Mouse (Mus musculus) neural tube, embryonic 11.5 days (tissue): ENCODE measurements around the gene Swap70. TPM values are rescaled to one million over a fixed set of nuclear protein-coding genes. Genes with fewer than 3 reads are reported as not detected.

Experiments
- ATAC-seq: fragments of 200-750 bp; cut with Nextera tagmentation; 2 replicates; pipeline ENCODE4 v1.8.0; 2017; ENCODE audit warnings: moderate number of reproducible peaks, mild to moderate bottlenecking, moderate TSS enrichment, moderate library complexity; ENCODE audit not compliant: insufficient read depth, low FRiP score, low TSS enrichment
- DNase-seq: peaks from one replicate; pipeline ENCODE4 v3.0.0-alpha.2; 2015; ENCODE audit warnings: low spot score
- H3K27ac ChIP-seq: fragments of 300-500 bp; sonication (generic); 2 replicates; pipeline ENCODE4 v1.5.1; 2014; ENCODE audit warnings: low read depth, mild to moderate bottlenecking, low read length
- H3K27me3 ChIP-seq: fragments of 300-500 bp; sonication (generic); 2 replicates; pipeline ENCODE4 v1.6.1; 2014; ENCODE audit warnings: mild to moderate bottlenecking, low read length, mixed read lengths; ENCODE audit not compliant: control insufficient read depth, insufficient read depth
- H3K36me3 ChIP-seq: fragments of 300-500 bp; sonication (generic); 2 replicates; pipeline ENCODE4 v1.6.1; 2014; ENCODE audit warnings: mild to moderate bottlenecking, low read length, moderate library complexity, mixed read lengths; ENCODE audit not compliant: control insufficient read depth, insufficient read depth
- H3K4me1 ChIP-seq: fragments of 300-500 bp; sonication (generic); 2 replicates; pipeline ENCODE4 v1.6.1; 2014; ENCODE audit warnings: low read length, mixed read lengths; ENCODE audit not compliant: control insufficient read depth, insufficient read depth
- H3K4me2 ChIP-seq: fragments of 300-500 bp; sonication (generic); 2 replicates; pipeline ENCODE4 v1.6.1; 2014; ENCODE audit warnings: low read depth, mild to moderate bottlenecking, moderate library complexity
- H3K4me3 ChIP-seq: fragments of 300-500 bp; sonication (generic); 2 replicates; pipeline ENCODE4 v1.5.1; 2014; ENCODE audit warnings: low read depth, low read length
- H3K9ac ChIP-seq: fragments of 300-500 bp; sonication (generic); 2 replicates; pipeline ENCODE4 v1.6.1; 2014; ENCODE audit warnings: mild to moderate bottlenecking, low read length
- H3K9me3 ChIP-seq: fragments of 300-500 bp; sonication (generic); 2 replicates; pipeline ENCODE4 v1.6.1; 2016; ENCODE audit warnings: low read length; ENCODE audit not compliant: control insufficient read depth
- WGBS: fragments of 180-500 bp; shearing (Covaris S2); extraction: QIAGEN DNeasy Blood & Tissue Kit; methylation state at CpG from one replicate; pipeline ENCODE4 v1.1.7; 2014; 5-methylcytosine and 5-hydroxymethylcytosine counted together
- polyA plus RNA-seq: library from polyadenylated mRNA; unstranded; fragments of >200 nt; fragmentation: Nextera tagmentation; extraction: Ambion mirVana; gene quantifications from 2 replicates; pipeline ENCODE4 v1.2.1, GENCODE M21; 2014

The Swap70 gene
- polyA plus RNA-seq, 1 experiment from 2014 or later, result 19.6 TPM

DNA sequence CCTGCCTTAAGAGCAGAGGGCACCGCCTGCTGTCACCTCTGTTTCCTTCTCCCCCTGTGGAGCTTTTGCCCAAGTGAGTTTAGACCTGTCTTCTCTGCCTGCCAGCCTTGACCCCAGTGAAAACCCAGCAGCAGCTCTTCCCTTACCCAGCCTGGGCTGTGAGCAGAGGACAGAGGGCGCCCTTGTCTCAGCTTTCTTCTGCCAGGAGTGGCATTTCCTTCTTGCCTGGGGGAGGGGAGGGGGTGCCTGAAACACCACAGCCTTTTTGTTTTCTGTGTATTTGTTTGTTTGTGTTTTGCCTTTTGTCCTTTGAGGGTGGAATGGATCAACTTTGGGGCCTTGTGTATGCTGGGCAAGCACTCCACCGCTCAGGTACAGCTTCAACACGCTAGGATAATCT is 50.9 kb downstream of the Swap70 start:
- no peak overlapping the region for H3K9ac ChIP-seq
- H3K27me3 ChIP-seq, result no peaks in the 10 kb centered on the region
- WGBS, result 86% methylated on average over 4 of the region's 4 CpGs
- DNase-seq (no peak), ATAC-seq (no peak)
- no peaks in the 10 kb centered on the region for H3K4me1 ChIP-seq
- H3K4me2 ChIP-seq, result no peak overlapping the region
- no peaks in the 10 kb centered on the region for H3K9me3 ChIP-seq
- H3K27ac ChIP-seq, result no peak overlapping the region
- H3K4me3 ChIP-seq, result no peak overlapping the region
- H3K36me3 ChIP-seq, result no peaks in the 10 kb centered on the region

DNA sequence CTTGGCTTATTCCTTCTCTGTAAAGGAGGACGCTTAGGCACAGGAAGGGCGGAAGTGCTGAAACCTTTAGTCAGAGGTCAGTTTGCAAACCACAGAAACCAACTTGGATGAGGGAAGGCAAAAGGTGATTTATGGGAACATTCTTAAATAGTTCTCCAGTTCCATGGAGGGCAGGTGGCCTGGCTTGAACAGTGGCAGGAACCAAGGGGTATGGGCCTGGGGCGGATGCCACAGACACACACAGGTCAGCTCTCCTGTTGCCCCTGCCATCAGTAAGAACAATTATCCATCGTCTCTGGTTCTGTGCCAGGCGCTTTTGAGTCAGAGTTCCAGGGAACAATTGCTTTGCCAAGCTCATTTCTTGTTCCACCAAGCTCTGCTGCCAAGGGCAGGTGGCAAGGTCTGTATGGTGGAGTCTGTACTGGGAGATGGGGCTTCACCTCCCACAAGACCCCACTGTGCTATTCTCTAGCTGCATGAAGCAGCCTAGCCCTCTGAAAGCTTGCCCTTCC is 56.3 kb downstream of the Swap70 start:
- Histone ChIP-seq H3K4me2 (no peak overlapping the region), H3K27me3 (no peaks in the 10 kb centered on the region), H3K36me3 (peaks cover 3% of the 10 kb centered on the region; the same call in 1 of the 2 replicates), H3K27ac (no peak overlapping the region), H3K4me3 (no peak overlapping the region), H3K4me1 (no peaks in the 10 kb centered on the region), H3K9ac (no peak overlapping the region), H3K9me3 (no peaks in the 10 kb centered on the region)
- DNase-seq (no peak), ATAC-seq (no peak)
- WGBS, result 91% methylated on average over 5 of the region's 5 CpGs

GRCm38 (mm10) chr7:110279183-110279582 is 57.7 kb downstream of the Swap70 start:
- Histone ChIP-seq H3K4me2 (no peak overlapping the region), H3K27me3 (no peaks in the 10 kb centered on the region), H3K9ac (no peak overlapping the region), H3K4me1 (no peaks in the 10 kb centered on the region), H3K27ac (no peak overlapping the region), H3K36me3 (peaks cover 3% of the 10 kb centered on the region; the same call in 1 of the 2 replicates), H3K9me3 (no peaks in the 10 kb centered on the region), H3K4me3 (no peak overlapping the region)
- ATAC-seq, result no peak
- DNase-seq, result no peak
- WGBS, result 93% methylated on average over 4 of the region's 4 CpGs

DNA sequence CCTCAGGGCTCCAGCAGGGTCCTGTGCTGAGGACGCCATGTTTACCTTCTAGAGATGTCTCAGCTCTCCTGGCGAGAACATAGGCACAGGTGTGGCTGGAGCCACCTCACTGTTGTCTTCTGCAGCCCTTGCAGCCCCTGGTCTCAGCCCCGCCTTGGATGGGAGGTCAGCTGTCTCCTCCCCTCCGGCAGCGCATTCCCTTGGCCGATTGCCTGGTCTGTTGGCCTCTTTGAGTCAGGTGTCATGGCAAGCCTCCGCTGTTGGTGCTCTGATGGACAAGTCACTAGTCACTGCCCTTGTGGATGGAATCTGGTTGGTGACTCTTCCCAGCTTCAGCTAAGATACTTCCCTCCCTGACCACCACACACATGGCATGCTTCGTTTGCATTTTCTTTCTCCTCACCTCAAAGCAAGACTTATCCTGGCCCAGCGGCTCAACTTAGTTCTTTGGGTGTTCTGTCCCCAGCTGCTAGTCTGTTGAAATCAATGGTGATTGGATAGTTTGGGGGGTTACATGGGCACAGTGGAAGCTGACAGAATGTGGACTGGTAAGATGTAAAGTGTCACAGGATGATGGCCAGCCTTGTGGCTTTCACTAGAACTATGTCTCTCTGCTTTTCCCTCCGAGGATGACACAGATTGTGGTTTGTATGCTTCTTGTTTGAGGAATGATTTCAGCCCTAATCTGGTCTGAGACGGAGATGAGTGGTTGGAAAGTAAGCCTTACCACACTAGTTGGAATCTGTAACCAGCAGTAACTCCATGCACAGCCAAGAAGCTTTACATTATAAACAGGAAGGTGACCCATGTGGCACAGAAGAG is 60.1 kb downstream of the Swap70 start:
- H3K27ac ChIP-seq, result no peak overlapping the region
- H3K4me2 ChIP-seq, result no peak overlapping the region
- no peaks in the 10 kb centered on the region for H3K27me3 ChIP-seq
- peaks cover 3% of the 10 kb centered on the region; the same call in 1 of the 2 replicates for H3K36me3 ChIP-seq
- no peak for DNase-seq
- H3K4me3 ChIP-seq, result no peak overlapping the region
- H3K9ac ChIP-seq, result no peak overlapping the region
- ATAC-seq, result no peak
- H3K9me3 ChIP-seq, result no peaks in the 10 kb centered on the region
- WGBS, result 93% methylated on average over 11 of the region's 11 CpGs
- H3K4me1 ChIP-seq, result no peaks in the 10 kb centered on the region

GRCm38 (mm10) chr7:110282797-110283196 is 61.3 kb downstream of the Swap70 start:
- no peaks in the 10 kb centered on the region for H3K9me3 ChIP-seq
- H3K36me3 ChIP-seq, result peaks cover 3% of the 10 kb centered on the region; the same call in 1 of the 2 replicates
- no peak overlapping the region for H3K9ac ChIP-seq
- no peak overlapping the region for H3K4me3 ChIP-seq
- H3K4me2 ChIP-seq, result no peak overlapping the region
- 91% methylated on average over 11 of the region's 11 CpGs for WGBS
- no peak for ATAC-seq
- H3K27ac ChIP-seq, result no peak overlapping the region
- no peaks in the 10 kb centered on the region for H3K27me3 ChIP-seq
- no peak for DNase-seq
- H3K4me1 ChIP-seq, result 0 out of 2 replicates have a peak, but pooled peaks cover 4% of the 10 kb centered on the region

- no peak overlapping the region for H3K27ac ChIP-seq
- no peak for DNase-seq
- no peaks in the 10 kb centered on the region for H3K27me3 ChIP-seq
- 89% methylated on average over 6 of the region's 6 CpGs for WGBS
- H3K4me2 ChIP-seq, result no peak overlapping the region
- no peak overlapping the region for H3K4me3 ChIP-seq
- peaks cover 3% of the 10 kb centered on the region; the same call in 1 of the 2 replicates for H3K36me3 ChIP-seq
- H3K9me3 ChIP-seq, result no peaks in the 10 kb centered on the region
- no peak overlapping the region for H3K9ac ChIP-seq
- ATAC-seq, result no peak
- H3K4me1 ChIP-seq, result 0 out of 2 replicates have a peak, but pooled peaks cover 4% of the 10 kb centered on the region
Measured at GRCm38 (mm10) chr7:110283484-110284275, 62.2 kb downstream of the Swap70 start.

DNA sequence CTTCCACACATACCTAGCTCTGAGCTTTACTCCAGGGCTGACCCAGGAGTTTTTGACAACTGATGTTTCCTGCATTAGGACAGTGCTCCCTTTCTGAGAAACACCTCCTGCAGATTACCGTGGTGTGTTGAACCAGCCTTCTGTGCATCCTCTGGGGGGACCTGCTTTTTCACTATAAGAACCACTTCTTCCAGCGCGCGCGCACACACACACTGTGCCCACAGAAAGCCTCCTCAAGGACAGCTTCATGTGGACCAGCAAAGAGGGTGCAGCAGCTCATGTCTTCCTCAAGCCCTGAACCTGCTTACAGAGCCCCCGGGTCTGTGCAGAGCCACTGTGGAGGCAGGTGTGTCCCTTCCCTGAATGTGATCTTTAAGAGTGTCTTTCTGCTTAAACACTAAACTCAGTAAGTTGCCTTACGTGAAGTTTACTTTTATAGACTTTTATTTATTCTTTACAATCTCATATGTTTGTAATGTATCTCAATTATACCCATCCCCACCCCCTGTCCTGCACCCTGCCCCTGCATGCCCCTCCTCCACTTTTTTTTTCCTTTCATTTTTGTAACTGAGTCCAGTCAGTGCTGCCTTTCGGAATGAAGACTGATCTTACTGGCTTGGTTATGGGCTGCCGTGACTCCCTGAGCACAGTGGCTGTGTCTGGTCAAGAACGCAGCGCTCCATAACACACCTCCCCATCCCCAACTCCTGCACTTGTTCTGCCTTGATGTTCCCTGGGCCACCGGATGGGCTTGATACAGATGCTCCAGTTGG is 63.8 kb downstream of the Swap70 start:
- WGBS, result 96% methylated on average over 12 of the region's 12 CpGs

GRCm38 (mm10) chr7:110285849-110286151 is 64.3 kb downstream of the Swap70 start:
- DNase-seq, result no peak
- Histone ChIP-seq H3K4me3 (no peak overlapping the region), H3K27ac (no peak overlapping the region), H3K9ac (no peak overlapping the region), H3K4me2 (no peak overlapping the region), H3K36me3 (peaks cover 3% of the 10 kb centered on the region; the same call in 1 of the 2 replicates), H3K27me3 (no peaks in the 10 kb centered on the region), H3K9me3 (no peaks in the 10 kb centered on the region), H3K4me1 (0 out of 2 replicates have a peak, but pooled peaks cover 4% of the 10 kb centered on the region)
- no peak for ATAC-seq
- 82% methylated on average over 3 of the region's 3 CpGs for WGBS

More for the DNA sequence above, 63.8 kb downstream of the Swap70 start:
- no peak overlapping the region for H3K4me3 ChIP-seq
- peaks cover 3% of the 10 kb centered on the region; the same call in 1 of the 2 replicates for H3K36me3 ChIP-seq
- no peak overlapping the region for H3K9ac ChIP-seq
- H3K27me3 ChIP-seq, result no peaks in the 10 kb centered on the region
- no peak overlapping the region for H3K4me2 ChIP-seq
- H3K9me3 ChIP-seq, result no peaks in the 10 kb centered on the region
- no peak for DNase-seq
- no peak for ATAC-seq
- H3K27ac ChIP-seq, result no peak overlapping the region
- 0 out of 2 replicates have a peak, but pooled peaks cover 4% of the 10 kb centered on the region for H3K4me1 ChIP-seq
